Mouse (Mus musculus): ENCODE measurements around the gene Pum1.

DNA sequence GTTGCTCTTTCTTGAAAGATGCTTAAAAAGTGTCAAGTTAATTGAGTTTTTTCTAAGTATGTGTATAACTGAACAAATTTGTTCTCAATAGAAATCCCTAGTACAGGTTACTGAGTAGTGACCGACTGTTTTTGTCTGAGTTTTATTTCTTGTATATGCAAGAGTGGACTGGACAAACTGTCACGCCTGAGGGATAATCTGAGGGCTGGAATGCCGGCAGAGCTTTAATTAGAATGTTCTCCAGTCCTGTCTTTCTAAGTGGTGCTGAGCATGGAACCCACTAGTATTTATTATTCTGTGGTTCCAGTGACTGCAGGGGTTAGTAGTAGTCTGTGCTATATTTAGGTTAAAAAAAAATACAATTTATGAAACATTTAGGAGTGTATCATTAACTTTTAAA is 30.8 kb downstream of the Pum1 start:
- TF ChIP-seq CTCF (IDR thresholded peaks at IDR 0.05; ENCODE audit: insufficient read depth, low read depth, low read length) (no peak), POLR2A (IDR thresholded peaks at IDR 0.05; ENCODE audit: insufficient read depth, low read depth, low read length) (no peak)

Data from olfactory bulb, adult 2 months (tissue).